Mouse (Mus musculus) heart, postnatal 0 days (tissue): Measurements from ENCODE around the gene Rab4a.

ENCODE experiments used
- CTCF ChIP-seq: IDR thresholded peaks from 2 replicates; pipeline ENCODE4 v1.5.1; 2016; ENCODE audit warnings: antibody characterized with exemption, control low read depth, low read depth
- EP300 ChIP-seq: IDR thresholded peaks from 2 replicates; pipeline ENCODE4 v1.6.1; 2016; ENCODE audit warnings: antibody characterized with exemption, low read depth

DNA sequence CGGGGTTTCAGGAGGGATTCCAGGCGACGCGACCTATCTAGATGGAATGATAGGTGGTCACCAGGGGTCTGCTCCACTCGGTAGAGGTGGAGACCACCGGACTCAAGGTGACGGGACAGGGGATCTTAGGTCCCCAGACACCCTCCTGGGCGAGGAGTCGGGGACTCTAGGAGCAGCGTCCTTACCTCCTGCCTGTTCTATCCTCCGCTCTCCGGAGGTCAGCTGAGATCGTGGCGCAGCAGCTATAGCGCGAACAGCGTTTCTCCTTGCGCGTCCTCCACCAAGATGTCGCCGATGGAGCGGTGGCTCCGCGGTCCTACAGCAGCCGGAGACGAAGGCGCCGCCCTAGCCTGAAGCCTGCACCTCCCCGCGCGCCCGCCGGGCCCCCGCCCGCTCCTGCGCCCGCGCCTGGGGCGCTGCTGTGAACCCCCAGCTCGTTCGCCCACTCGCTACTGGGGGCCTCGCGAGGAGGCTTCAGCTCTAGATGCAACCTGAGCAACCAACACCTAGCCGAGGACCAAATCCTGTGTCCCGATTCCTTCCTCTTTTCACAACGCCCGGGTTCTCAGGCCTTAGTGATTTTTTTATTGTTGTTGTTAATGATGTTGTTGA, 54.0 kb downstream of the Rab4a start, which contains the start of gene Ccsap:
- TF ChIP-seq CTCF (no peak), EP300 (no peak)
